18 mouse cellular contexts compared by ENCODE assay signal in genomic region chr2:32922564-32922963, GRCm38 (mm10).
"Had no signal": no experiment of that assay in that cellular context is flagged by ENCODE, and none has a peak within 500 bp of the region (broad histone marks: within the 10 kb centered on the region; RNA-seq: fewer than 3 reads in every experiment).

No protein-coding gene starts in this region.

- H3K9ac ChIP-seq: liver, embryonic 13.5 days; liver, embryonic 15.5 days; liver, postnatal 0 days; lung, embryonic 15.5 days; midbrain, embryonic 13.5 days; neural tube, embryonic 12.5 days; stomach, embryonic 15.5 days had no signal

- H3K4me3 ChIP-seq: liver, embryonic 13.5 days; liver, embryonic 15.5 days; lung, embryonic 15.5 days; midbrain, embryonic 13.5 days; neural tube, embryonic 12.5 days; stomach, embryonic 15.5 days had no signal

- H3K4me1 ChIP-seq: midbrain, embryonic 13.5 days; neural tube, embryonic 12.5 days had no signal

- H3K4me2 ChIP-seq: liver, embryonic 13.5 days; liver, embryonic 15.5 days; lung, embryonic 15.5 days; midbrain, embryonic 13.5 days; neural tube, embryonic 12.5 days; stomach, embryonic 15.5 days had no signal

- H3K9me3 ChIP-seq: liver, embryonic 13.5 days; liver, embryonic 15.5 days; lung, embryonic 15.5 days; megakaryocyte, embryonic 14.5 days; midbrain, embryonic 13.5 days; neural tube, embryonic 12.5 days; stomach, embryonic 15.5 days had no signal

- DNase-seq: liver, embryonic 13.5 days; liver, postnatal 0 days; lung, adult 2 months; lung, postnatal 14 days; lung, postnatal 36 days; right cerebral cortex, postnatal 14 days; thymus, adult 2 months; thymus, postnatal 14 days; thymus, postnatal 36 days had no signal

- H3K27ac ChIP-seq: liver, embryonic 13.5 days; liver, embryonic 15.5 days; lung, embryonic 15.5 days; macrophage; midbrain, embryonic 13.5 days; neural tube, embryonic 12.5 days; stomach, embryonic 15.5 days; stomach, postnatal 0 days had no signal

- ATAC-seq: liver, postnatal 0 days; lung, postnatal 0 days; midbrain, embryonic 13.5 days had no signal

- H3K27me3 ChIP-seq: liver, embryonic 13.5 days; liver, embryonic 15.5 days; lung, embryonic 15.5 days; midbrain, embryonic 13.5 days; neural tube, embryonic 12.5 days; stomach, embryonic 15.5 days had no signal
